Mouse (Mus musculus) adrenal gland, postnatal 36 days (tissue): ENCODE results near the gene Gm14781. TPM values are rescaled to one million over a fixed set of nuclear protein-coding genes. Genes with fewer than 3 reads are reported as not detected.
"Not testable (repeated sequence)": the region's sequence is repeated elsewhere in the genome, so short reads cannot be mapped to it uniquely, and the experiment has no call there.

Source experiments
- DNase-seq, 2 experiments: peaks; one replicate each; pipeline ENCODE4 v3.0.0; 2021; ENCODE audit warnings: mixed read lengths in 1 of 2
- long read RNA-seq, 2 experiments: library from polyadenylated mRNA; stranded (forward); transcript quantifications; one replicate each; pipeline ENCODE4 v2.0.0; 2021; ENCODE audit warnings: borderline sequencing depth in 2 of 2
- total RNA-seq, 2 experiments: library from RNA; stranded (reverse); gene quantifications; 2 replicates each; pipeline ENCODE4 v1.2.3; 2021

Gm14781 gene
- total RNA-seq: not detected
- long read RNA-seq, experiment 1: 0 reads
- long read RNA-seq, experiment 2: 0 reads

- not testable (repeated sequence) for DNase-seq
These were observed at the start of gene Gm14781 for GRCm38 (mm10) chrX:91631894-91632293. TSS of gene Gm14781 (plus strand) at chrX:91632194.

- not testable (repeated sequence) for DNase-seq
These were observed 23.1 kb downstream of the Gm14781 start for GRCm38 (mm10) chrX:91654964-91655575.

Other genes starting within 250 kb of the Gm14781 start
- not detected for gene Gm5072, start 239.7 kb upstream of the Gm14781 start, total RNA-seq
- not detected for gene Gm8914, start 152.1 kb upstream of the Gm14781 start, total RNA-seq
- not detected for gene 1700084M14Rik, start 56.3 kb upstream of the Gm14781 start, total RNA-seq
- not detected for gene Mageb5, start 150.8 kb downstream of the Gm14781 start, total RNA-seq